Mouse (Mus musculus) kidney, embryonic 14.5 days (tissue): ENCODE results near the gene Spaca1. TPM values are rescaled to one million over a fixed set of nuclear protein-coding genes. Genes with fewer than 3 reads are reported as not detected.

Experiments
- ATAC-seq: fragments of 200-750 bp; cut with Nextera tagmentation; 2 replicates; pipeline ENCODE4 v1.8.0; 2017; ENCODE audit warnings: moderate number of reproducible peaks, mild to moderate bottlenecking, moderate TSS enrichment, moderate library complexity; ENCODE audit not compliant: low FRiP score, low TSS enrichment
- H3K27ac ChIP-seq: fragments of 300-500 bp; sonication (generic); 2 replicates; pipeline ENCODE4 v1.5.1; 2014; ENCODE audit warnings: low read depth, mild to moderate bottlenecking, low read length, moderate library complexity, mixed read lengths
- H3K27me3 ChIP-seq: fragments of 300-500 bp; sonication (generic); 2 replicates; pipeline ENCODE4 v1.6.1; 2014; ENCODE audit warnings: mild to moderate bottlenecking, low read length; ENCODE audit not compliant: control insufficient read depth, insufficient read depth
- H3K36me3 ChIP-seq: fragments of 300-500 bp; sonication (generic); 2 replicates; pipeline ENCODE4 v1.6.1; 2014; ENCODE audit warnings: low read length, mixed read lengths; ENCODE audit not compliant: control insufficient read depth, insufficient read depth
- H3K4me1 ChIP-seq: fragments of 300-500 bp; sonication (generic); 2 replicates; pipeline ENCODE4 v1.6.1; 2014; ENCODE audit warnings: low read length, mixed read lengths; ENCODE audit not compliant: control insufficient read depth, insufficient read depth
- H3K4me2 ChIP-seq: fragments of 300-500 bp; sonication (generic); replicated peaks from 2 replicates; pipeline ENCODE4 v1.6.1; 2014; ENCODE audit warnings: low read depth, mild to moderate bottlenecking, low read length
- H3K4me3 ChIP-seq: fragments of 300-500 bp; sonication (generic); 2 replicates; pipeline ENCODE4 v1.5.1; 2014; ENCODE audit warnings: mild to moderate bottlenecking, low read length
- H3K9ac ChIP-seq: fragments of 300-500 bp; sonication (generic); 2 replicates; pipeline ENCODE4 v1.6.1; 2014; ENCODE audit warnings: low read depth, mild to moderate bottlenecking, low read length, moderate library complexity
- H3K9me3 ChIP-seq: fragments of 300-500 bp; sonication (generic); 2 replicates; pipeline ENCODE4 v1.6.1; 2016; ENCODE audit warnings: low read length; ENCODE audit not compliant: control insufficient read depth
- WGBS: fragments of 180-500 bp; shearing (Covaris S2); extraction: QIAGEN DNeasy Blood & Tissue Kit; methylation state at CpG from one replicate; pipeline ENCODE4 v1.1.7; 2014; 5-methylcytosine and 5-hydroxymethylcytosine counted together
- polyA plus RNA-seq: library from polyadenylated mRNA; unstranded; fragments of >200 nt; fragmentation: Nextera tagmentation; extraction: Ambion mirVana; gene quantifications from 2 replicates; pipeline ENCODE4 v1.2.1, GENCODE M21; 2014

The Spaca1 gene
- polyA plus RNA-seq, 1 experiment from 2014 or later = 1.4 TPM

GRCm38 (mm10) chr4:33988466-33989089, 61.4 kb downstream of the Spaca1 start:
- Histone ChIP-seq H3K4me2 (no peak overlapping the region), H3K27ac (no peak overlapping the region), H3K4me3 (no peak overlapping the region), H3K36me3 (no peaks in the 10 kb centered on the region), H3K9me3 (no peaks in the 10 kb centered on the region), H3K27me3 (no peaks in the 10 kb centered on the region), H3K9ac (no peak overlapping the region), H3K4me1 (no peaks in the 10 kb centered on the region)
- no peak for ATAC-seq
- WGBS = 80% methylated on average over 5 of the region's 5 CpGs

Other genes with a start within 250 kb of the Spaca1 start
- gene Cnr1, start 125.6 kb downstream of the Spaca1 start, polyA plus RNA-seq = 0.29 and 0.34 TPM in 2 replicates